Comparison of ENCODE assay signal across 9 mouse cellular contexts in genomic region chr11:105591905-105592304, GRCm38 (mm10). TPM values are rescaled to one million over a fixed set of nuclear protein-coding genes. Genes with fewer than 3 reads are reported as not detected.
DNase-seq lines count a peak whose midpoint lies in the region; ATAC-seq and TF ChIP-seq lines count a peak whose summit lies in the region.
"Had no signal": no experiment of that assay in that cellular context is flagged by ENCODE, and none has a peak within 500 bp of the region (broad histone marks: within the 10 kb centered on the region; RNA-seq: fewer than 3 reads in every experiment).

No protein-coding gene starts in this region.

- H3K4me2 ChIP-seq in forebrain, embryonic 12.5 days = peak overlapping the region; percentile 91
- no peak overlapping the region for H3K4me2 ChIP-seq in forebrain, embryonic 11.5 days (ENCODE audit: low read depth, low read length, severe bottlenecking)
- H3K4me2 ChIP-seq in forebrain, embryonic 16.5 days (ENCODE audit: low read length) = peak overlapping the region; percentile 33
- H3K4me2 ChIP-seq in lung, postnatal 0 days (replicated peaks; ENCODE audit: low read depth, low read length) = no peak overlapping the region
- H3K4me2 ChIP-seq: limb, embryonic 15.5 days had no signal

- DNase-seq in forebrain, embryonic 11.5 days (ENCODE audit: low spot score) = no peak
- peak; percentile 77 for DNase-seq in 416B (ENCODE audit: low read depth)
- DNase-seq in brain, adult 2 months (ENCODE audit: low read depth, low spot score) = peak; percentile 92
- DNase-seq in induced T-regulatory cell, adult 2 months (ENCODE audit: low read depth) = peak; percentile 73
- DNase-seq in lung, postnatal 0 days (ENCODE audit: low spot score) = peak; percentile 94
- peak; percentile 78 for DNase-seq in splenic B cell, adult 2 months (ENCODE audit: low read depth, low spot score)

- H3K27ac ChIP-seq in forebrain, embryonic 12.5 days = no peak overlapping the region
- no peak overlapping the region for H3K27ac ChIP-seq in forebrain, embryonic 11.5 days (ENCODE audit: low read depth, low read length)
- H3K27ac ChIP-seq in forebrain, embryonic 16.5 days (ENCODE audit: low read length) = no peak overlapping the region
- H3K27ac ChIP-seq in lung, postnatal 0 days (ENCODE audit: low read length) = no peak overlapping the region
- H3K27ac ChIP-seq: limb, embryonic 15.5 days had no signal

- H3K36me3 ChIP-seq in forebrain, embryonic 12.5 days (replicated peaks) = no peaks in the 10 kb centered on the region
- H3K36me3 ChIP-seq in forebrain, embryonic 11.5 days (ENCODE audit: control insufficient read depth, insufficient read depth, low read length) = no peaks in the 10 kb centered on the region
- H3K36me3 ChIP-seq in forebrain, embryonic 16.5 days (ENCODE audit: control insufficient read depth, insufficient read depth) = no peaks in the 10 kb centered on the region
- no peaks in the 10 kb centered on the region for H3K36me3 ChIP-seq in lung, postnatal 0 days (ENCODE audit: insufficient read depth, low read length)
- no peaks in the 10 kb centered on the region for H3K36me3 ChIP-seq in splenic B cell, adult 2 months (ENCODE audit: control insufficient read depth, insufficient read depth, low read length, poor library complexity, severe bottlenecking)
- H3K36me3 ChIP-seq: limb, embryonic 15.5 days had no signal

- H3K27me3 ChIP-seq in forebrain, embryonic 12.5 days = no peaks in the 10 kb centered on the region
- no peaks in the 10 kb centered on the region for H3K27me3 ChIP-seq in forebrain, embryonic 11.5 days (ENCODE audit: control insufficient read depth, insufficient read depth, low read length)
- H3K27me3 ChIP-seq in forebrain, embryonic 16.5 days (replicated peaks; ENCODE audit: control insufficient read depth, insufficient read depth, low read length) = no peaks in the 10 kb centered on the region
- no peaks in the 10 kb centered on the region for H3K27me3 ChIP-seq in lung, postnatal 0 days (replicated peaks; ENCODE audit: insufficient read depth, low read length)
- H3K27me3 ChIP-seq in splenic B cell, adult 2 months (ENCODE audit: control insufficient read depth, insufficient read depth, low read length, poor library complexity, severe bottlenecking) = no peaks in the 10 kb centered on the region
- H3K27me3 ChIP-seq: limb, embryonic 15.5 days had no signal

- H3K4me1 ChIP-seq in forebrain, embryonic 12.5 days = peaks cover 8% of the 10 kb centered on the region; the same call in 1 of the 2 replicates
- no peaks in the 10 kb centered on the region for H3K4me1 ChIP-seq in forebrain, embryonic 11.5 days (replicated peaks; ENCODE audit: control insufficient read depth, insufficient read depth, low read length)
- H3K4me1 ChIP-seq in forebrain, embryonic 16.5 days (replicated peaks; ENCODE audit: control insufficient read depth, insufficient read depth, low read length) = peaks cover 3% of the 10 kb centered on the region; the same call in 1 of the 2 replicates
- H3K4me1 ChIP-seq in lung, postnatal 0 days (ENCODE audit: insufficient read depth, low read depth, low read length) = no peaks in the 10 kb centered on the region

- H3K9me3 ChIP-seq in forebrain, embryonic 12.5 days = no peaks in the 10 kb centered on the region
- H3K9me3 ChIP-seq in forebrain, embryonic 11.5 days (ENCODE audit: control insufficient read depth, low read length) = no peaks in the 10 kb centered on the region
- no peaks in the 10 kb centered on the region for H3K9me3 ChIP-seq in forebrain, embryonic 16.5 days (ENCODE audit: control insufficient read depth, low read length)
- no peaks in the 10 kb centered on the region for H3K9me3 ChIP-seq in lung, postnatal 0 days (ENCODE audit: low read length)
- H3K9me3 ChIP-seq: limb, embryonic 15.5 days had no signal

- no peak overlapping the region for H3K9ac ChIP-seq in forebrain, embryonic 12.5 days
- no peak overlapping the region for H3K9ac ChIP-seq in forebrain, embryonic 11.5 days (ENCODE audit: low read length)
- H3K9ac ChIP-seq in forebrain, embryonic 16.5 days (replicated peaks; ENCODE audit: low read depth, low read length) = no peak overlapping the region
- H3K9ac ChIP-seq in lung, postnatal 0 days (replicated peaks; ENCODE audit: low read depth) = no peak overlapping the region
- H3K9ac ChIP-seq: limb, embryonic 15.5 days had no signal

- peak; percentile 99 for TF ChIP-seq CTCF in lung, postnatal 0 days (IDR thresholded peaks at IDR 0.05)

- no peak for ATAC-seq in forebrain, embryonic 12.5 days (ENCODE audit: low FRiP score)
- ATAC-seq in forebrain, embryonic 11.5 days (replicated peaks; ENCODE audit: low FRiP score) = no peak
- ATAC-seq in forebrain, embryonic 16.5 days = peak; percentile 47
- 0 out of 2 replicates have a peak, but pooled peaks have one; percentile 17 for ATAC-seq in lung, postnatal 0 days

- 0 out of 2 replicates have a peak, but pooled peaks have one; percentile 26 for TF ChIP-seq EP300 in lung, postnatal 0 days (IDR thresholded peaks at IDR 0.05)

- WGBS in forebrain, embryonic 12.5 days = 41% methylated on average over 1 of the region's 1 CpGs
- 44% methylated on average over 1 of the region's 1 CpGs for whole genome bisulfite sequencing in forebrain, embryonic 11.5 days
- 37% methylated on average over 1 of the region's 1 CpGs for WGBS in forebrain, embryonic 16.5 days
- WGBS in lung, postnatal 0 days = 17% methylated on average over 1 of the region's 1 CpGs

- peak overlapping the region; percentile 11; the same call in 1 of the 2 replicates for H3K4me3 ChIP-seq in forebrain, embryonic 12.5 days (replicated peaks)
- no peak overlapping the region for H3K4me3 ChIP-seq in forebrain, embryonic 11.5 days (ENCODE audit: low read depth, low read length)
- H3K4me3 ChIP-seq in forebrain, embryonic 16.5 days (replicated peaks; ENCODE audit: low read length) = peak overlapping the region; percentile 19; the same call in 1 of the 2 replicates
- H3K4me3 ChIP-seq in lung, postnatal 0 days (ENCODE audit: low read depth, low read length) = no peak overlapping the region

RNA-seq across cellular contexts. Expression of gene Tanc2, which starts 2.1 kb away (rescaled TPM):
- polyA plus RNA-seq in forebrain, embryonic 12.5 days (2016; fragmentation: Nextera tagmentation; extraction: Ambion mirVana) = 17.7 and 19.1 TPM in 2 replicates
- polyA plus RNA-seq in forebrain, embryonic 11.5 days (2014; fragmentation: Nextera tagmentation; extraction: Ambion mirVana) = 13.9 and 17.7 TPM in 2 replicates
- polyA plus RNA-seq in forebrain, embryonic 16.5 days (2015; fragmentation: Nextera tagmentation; extraction: Ambion mirVana) = 37.7 and 49.8 TPM in 2 replicates
- polyA plus RNA-seq in lung, postnatal 0 days (2015; fragmentation: Nextera tagmentation; extraction: Ambion mirVana) = 11.3 and 11.6 TPM in 2 replicates

Comparison
In these comparisons a context has a peak if more than half of its experiments do, and no peak if none do; other contexts are left out.
1. ATAC-seq: peak in forebrain, embryonic 16.5 days (single experiment) and lung, postnatal 0 days (single experiment); none in forebrain, embryonic 12.5 days (single experiment) and forebrain, embryonic 11.5 days (single experiment).
2. H3K4me2 ChIP-seq: peak in forebrain, embryonic 12.5 days (single experiment) and forebrain, embryonic 16.5 days (single experiment); none in forebrain, embryonic 11.5 days (single experiment) and lung, postnatal 0 days (single experiment).
3. H3K4me3 ChIP-seq: peak in forebrain, embryonic 12.5 days (single experiment) and forebrain, embryonic 16.5 days (single experiment); none in forebrain, embryonic 11.5 days (single experiment) and lung, postnatal 0 days (single experiment).